Mouse (Mus musculus) cerebellum, postnatal 25 days (tissue): ENCODE results near the gene Ggta1.

Experiments used
- DNase-seq, 2 experiments: peaks; one replicate each; pipeline ENCODE4 v3.0.0; 2021; ENCODE audit warnings: mixed read lengths in 2 of 2

Ggta1 gene

DNA sequence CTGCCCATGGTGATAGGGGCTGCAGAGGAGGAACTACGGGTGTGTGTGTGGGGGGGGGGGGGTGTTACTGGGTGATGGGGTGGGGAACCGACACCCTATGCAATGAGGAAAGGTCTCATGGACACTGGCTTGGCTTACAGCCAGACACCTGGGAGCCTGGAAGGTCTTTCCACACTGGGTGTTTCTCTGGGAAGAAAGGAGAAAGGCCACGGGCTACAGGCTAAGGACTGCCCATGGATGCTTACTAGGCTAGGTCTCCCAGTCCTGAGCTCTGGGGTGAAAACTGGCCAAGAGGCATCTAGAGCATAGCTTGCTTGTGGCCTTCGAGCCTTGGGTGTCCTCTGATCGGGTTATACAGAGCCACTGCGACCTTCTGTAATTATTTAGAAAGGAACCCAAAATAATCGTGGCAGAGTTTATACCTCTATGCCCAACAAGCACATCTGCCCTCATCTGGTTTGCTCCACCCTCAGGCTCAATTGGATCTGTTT lies at the start of gene Ggta1:
Ggta1 (minus strand) TSS at position 441 of the 491 bp plus-strand sequence.
- no peak for DNase-seq

DNA sequence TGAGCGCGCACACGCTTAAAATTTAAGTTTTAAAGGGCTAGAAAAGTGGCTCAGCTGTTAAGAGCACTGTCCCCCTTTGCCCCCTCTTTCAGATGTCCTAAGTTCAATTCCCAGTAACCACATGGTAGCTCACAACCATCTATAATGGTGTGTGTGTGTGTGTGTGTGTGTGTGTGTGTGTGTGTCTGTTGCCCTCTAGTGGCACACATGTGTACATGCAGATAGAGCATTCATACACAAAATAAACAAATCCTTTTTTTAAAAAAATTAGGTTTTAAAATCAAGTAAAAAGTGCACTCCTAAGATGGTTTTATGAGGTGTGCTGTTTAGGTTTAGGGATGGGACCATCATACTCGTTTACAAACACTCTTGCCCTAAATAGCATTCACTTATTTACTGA lies 49.2 kb upstream of the Ggta1 start:
- DNase-seq, result no peak

DNA sequence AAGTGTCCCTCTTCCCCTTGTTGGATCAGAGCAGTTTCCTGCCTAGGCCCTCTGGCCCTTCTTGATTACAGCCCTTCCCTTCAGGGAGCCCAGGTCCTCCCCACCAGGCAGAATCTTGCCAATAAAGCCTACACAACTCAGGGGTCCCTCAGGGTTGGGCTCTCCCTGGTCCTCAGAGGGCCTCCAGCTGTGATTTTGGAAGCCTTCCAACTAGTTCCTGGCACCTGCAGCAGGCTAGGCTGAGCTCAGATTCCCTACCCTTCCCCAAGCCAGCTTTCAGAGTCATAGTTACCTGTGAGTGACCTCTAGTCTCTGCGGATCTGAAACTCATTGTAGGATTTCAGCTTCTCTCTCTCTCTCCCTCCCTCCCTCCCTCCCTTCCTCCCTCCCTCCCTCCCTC lies 47.9 kb upstream of the Ggta1 start:
- DNase-seq, result peak in 1 of 2 experiments; percentile 11

DNA sequence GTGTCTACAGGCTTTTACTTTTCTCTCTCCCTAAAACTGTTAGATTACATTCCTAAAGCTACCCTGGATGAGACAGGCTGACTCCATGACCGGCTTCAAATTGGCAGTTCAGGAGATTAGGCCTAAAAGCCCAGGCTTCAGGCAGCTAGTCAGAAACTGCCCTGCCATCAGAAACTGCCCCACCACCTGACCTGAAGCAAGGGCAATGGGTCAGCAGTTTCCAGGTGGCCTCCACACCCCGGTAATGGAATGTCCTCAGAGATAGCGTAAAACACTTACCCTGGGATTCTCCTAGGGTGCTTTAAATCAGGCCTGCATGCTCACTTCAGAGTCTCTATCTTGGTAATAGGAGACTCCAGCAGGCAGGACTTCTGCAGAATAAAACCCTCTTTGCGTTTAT lies 46.9 kb upstream of the Ggta1 start:
- DNase-seq, result no peak

DNA sequence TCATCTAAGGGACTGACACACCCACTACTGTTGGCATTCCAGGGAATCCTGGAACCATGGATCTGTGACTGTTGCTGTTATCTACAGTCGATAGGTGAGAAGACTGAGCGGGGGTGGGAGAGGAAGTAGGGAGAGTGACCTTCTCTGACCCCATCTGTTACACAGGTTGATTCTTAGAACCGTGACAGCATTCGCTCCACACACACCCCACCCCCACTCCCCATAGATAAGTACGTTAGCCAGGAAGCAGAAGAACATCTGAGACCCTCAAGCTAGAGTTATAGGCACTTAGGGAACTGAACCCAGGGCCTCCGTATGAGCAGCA lies 46.3 kb upstream of the Ggta1 start:
- no peak for DNase-seq

DNA sequence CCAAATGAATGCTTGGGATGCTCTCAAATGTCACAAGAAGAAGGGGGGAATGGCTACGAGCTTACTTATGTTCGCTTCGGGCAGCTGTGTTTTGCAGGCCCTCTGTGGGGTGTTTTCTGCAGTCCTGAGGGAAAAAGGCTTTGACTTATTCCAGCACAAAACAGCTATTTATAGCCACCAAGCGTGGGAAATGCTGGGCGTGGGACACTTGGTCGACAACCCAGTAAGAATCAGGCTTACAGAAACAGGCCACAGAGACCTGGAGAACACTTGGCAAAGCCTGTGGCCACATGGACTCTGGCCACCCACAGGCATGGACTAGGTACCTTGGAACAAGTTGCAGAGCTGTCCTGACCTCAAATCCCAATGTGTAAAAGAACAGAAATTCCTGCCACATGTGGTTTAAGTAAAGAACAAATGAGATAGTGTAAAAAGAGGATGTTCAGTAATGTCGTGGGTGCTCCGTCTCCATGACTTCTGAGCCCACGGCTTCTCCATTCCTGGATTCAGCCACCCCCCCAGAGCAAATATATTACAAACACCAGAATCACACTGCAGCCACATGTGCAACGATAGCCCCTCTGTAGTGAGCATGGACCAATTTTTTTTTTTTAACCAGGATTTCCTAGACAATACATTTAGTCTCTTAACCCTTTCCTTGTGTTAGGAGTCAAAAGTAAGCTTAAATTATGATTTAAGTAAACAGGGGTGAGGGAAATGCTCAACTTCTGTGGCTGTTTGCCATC lies 45.7 kb upstream of the Ggta1 start:
- DNase-seq, result peak; percentile 17 to 34

DNA sequence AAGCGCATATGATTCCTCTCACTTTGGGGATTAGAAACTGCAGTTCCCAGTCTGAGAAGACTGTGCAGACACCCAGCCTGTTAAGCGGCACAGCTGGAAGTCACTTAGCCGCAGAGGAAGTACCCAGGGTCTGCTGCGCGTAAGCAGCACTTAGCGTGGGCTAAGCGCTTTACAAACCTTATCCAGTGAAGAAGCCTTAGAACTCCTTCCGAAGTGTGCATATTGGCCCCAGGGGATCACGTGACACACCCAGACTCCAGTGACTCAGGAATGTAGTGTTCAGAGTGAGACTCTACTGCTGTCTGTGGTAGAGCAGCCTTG lies 44.1 kb upstream of the Ggta1 start:
- DNase-seq, result no peak

DNA sequence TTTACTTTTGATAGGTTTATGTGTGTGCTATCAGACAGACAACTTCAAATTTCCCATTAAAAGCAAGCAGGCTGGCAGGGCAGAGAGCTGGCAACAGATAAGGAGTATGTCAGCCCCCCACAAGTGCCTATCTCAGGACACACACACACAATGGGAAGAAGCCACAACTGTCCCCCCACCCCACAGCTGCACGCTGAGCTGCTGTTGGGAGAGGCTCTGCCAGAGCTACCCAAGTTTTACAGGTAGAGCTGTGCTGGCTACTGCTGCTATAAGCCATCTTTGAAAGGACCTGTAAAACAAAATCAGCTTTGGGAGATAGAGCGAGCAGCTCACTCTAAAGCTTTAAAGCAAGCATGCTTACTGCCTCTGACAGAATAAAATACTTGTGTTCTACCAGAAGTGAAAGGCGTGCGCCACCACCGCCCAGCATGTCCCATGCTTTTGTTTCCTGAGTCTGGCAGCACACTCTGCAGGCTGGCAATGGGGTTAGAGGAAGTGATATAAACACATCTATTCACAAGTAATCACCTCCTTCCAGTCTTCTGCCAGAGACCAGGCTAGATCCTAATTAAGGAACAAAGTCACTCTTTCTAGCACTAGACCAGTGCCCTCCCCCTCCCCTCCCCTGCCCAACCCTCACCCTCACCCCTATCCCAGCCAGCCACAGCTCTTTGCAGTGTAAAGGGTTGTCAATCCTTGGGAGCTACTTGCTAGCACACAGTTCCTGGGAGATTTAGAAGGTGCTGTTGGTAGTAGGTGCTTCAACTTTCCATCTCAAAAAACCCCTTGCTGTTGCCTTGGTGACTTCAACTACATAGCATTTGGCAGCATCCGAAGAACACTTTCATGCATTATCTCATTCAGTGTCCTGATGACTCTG lies 43.5 kb upstream of the Ggta1 start:
- DNase-seq, result no peak

DNA sequence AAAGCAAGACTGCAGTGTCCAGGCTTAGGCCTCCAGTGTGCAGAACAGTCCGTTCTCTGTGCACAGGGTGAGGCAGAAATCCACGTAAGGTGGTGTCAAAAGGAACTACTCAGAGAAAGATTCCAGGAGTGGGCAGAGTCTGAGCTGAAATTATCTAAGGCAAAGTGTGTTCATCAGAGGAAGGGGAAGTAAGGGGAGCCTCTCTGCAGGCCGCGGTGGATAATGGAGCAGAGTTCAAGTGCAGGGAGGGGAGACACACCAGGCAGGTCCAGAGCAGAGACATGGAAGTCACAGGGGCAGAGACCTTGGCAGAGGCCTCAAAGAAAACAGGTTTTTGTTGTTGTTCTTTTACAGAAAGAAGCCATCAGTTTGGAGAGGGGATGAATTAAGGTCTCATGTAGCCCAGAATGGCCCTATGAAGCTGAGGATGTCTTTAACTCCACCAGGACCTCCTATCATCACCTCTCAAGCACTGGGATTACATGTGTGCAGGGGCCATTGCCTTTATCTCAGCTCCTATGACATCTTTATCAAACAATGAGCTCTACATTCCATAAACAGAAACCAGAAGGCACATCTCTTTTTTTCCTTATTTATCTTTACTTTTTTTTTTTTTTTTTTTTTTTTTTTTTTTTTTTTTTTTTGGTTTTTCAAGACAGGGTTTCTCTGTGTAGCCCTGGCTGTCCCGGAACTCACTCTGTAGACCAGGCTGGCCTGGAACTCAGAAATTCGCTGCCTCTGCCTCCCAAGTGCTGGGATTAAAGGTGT lies 42.7 kb upstream of the Ggta1 start:
- no peak for DNase-seq

DNA sequence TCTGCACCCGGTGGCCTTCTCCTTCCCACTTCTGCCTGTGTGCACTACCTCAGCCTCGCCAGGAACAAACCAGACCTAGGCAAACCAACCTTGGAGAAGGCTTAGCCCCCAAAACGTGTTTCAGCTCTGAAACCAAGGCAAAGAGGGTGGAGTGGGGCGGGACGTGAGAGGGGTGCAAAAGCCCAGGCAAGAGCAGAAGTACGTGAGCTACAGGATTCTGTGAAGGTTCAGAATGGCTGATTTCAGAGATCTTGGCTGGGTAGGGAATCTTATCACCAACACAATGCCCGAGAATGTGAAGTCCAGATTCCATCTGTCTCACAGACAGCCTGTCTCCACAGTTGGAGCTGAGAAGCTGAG lies 41.4 kb upstream of the Ggta1 start:
- DNase-seq, result no peak

DNA sequence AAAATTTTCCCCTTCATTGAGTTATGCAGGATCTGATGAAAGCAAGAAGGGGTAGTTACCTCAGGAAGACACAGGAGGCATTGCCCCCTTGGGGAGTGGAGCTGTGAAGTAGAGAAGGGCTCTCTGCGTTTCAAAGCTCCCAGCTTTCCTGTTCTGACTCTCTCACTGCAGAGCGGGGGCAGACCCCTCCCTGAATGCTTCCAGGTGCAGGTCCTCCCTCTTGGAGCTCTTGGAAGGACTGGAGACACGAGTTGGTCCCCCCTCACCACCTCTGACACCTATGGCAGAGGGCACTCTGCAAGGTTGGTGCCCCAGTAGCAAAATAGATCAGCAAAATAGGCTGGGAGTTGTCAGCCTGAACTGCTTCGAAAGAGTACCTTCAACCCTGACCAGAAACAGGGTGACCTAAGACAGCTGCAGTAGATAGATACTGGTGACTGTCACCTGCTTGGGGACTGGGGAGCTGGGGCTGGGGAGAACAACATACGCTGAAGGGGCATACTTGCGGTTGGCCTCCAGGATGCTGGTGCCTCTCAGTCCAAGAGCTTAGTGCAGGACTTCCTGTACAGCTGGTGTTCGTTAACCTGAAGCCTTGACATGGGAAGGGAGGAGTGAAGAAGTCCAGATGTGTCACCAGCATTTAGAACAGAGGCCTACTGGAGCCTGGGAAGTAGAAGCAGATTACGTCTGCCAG lies 40.8 kb upstream of the Ggta1 start:
- DNase-seq, result no peak

DNA sequence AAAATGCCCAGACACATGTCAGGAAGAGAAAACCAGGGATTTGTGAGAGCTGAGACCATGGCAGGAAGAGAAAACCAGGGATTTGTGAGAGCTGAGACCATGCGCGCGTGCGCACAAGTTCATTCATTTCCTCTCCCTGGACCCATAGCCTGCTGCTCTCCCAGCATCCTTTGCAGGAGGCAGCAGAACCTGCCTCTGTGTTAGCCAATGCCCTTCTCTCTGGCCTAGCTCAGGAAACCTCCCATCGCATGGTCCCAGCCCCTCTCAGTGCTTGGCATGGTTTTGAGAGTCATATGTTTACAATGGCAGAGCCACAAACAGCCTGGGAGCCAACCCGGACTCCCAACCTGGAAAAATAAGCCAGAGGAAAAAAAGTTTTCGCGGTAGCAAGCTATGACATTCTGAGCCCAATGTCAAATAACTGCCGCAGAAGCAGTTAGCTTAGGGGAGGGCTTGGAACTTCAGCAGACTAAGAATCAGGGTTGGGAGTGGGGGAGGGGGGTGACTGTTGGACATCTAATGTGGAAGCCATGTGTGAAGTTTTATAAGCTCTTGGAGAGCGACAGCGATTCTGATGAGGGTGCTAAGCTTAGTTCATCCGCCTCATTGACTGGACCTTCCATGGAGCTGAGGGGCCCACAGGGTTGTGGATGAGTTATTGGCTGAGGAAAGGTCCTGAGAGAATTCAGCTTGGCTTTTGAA lies 40.1 kb upstream of the Ggta1 start:
- no peak for DNase-seq

DNA sequence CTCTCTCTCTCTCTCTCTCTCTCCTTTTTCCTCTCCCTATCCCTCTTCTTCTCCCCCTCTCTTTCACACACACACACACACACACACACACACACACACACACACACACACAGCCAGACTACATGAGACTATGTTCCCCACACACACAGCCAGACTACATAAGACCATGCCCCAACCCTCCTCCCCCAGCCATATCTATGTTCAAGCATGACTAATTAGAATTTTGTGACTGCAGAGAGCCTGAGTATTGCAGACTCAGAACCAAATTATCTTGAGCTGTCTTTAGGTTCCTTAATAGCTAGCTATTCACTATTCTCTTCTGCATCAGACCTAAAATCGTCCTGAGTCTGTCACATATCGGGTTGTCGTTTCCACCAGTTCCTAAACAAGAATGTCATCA lies 39.5 kb upstream of the Ggta1 start:
- no peak for DNase-seq

DNA sequence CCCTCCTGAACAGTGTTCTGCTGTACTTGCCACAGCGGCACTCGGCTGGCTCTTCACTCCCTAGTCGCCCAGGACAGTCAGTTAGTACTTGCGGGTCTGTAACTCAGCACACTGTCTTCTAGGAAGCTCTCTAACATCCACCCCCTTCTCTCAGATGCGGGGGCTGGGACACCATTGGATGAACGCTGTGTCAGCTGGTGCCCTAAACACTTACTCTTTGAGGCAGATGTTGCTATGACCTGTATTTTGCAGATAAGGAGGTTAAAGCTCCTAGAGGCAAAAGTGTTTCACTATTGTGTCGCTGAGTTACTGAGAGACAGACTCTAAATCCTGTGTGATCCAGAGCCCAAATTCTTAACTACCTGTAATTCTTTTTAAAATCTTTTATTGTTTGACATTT lies 36.4 kb upstream of the Ggta1 start:
- DNase-seq, result no peak

DNA sequence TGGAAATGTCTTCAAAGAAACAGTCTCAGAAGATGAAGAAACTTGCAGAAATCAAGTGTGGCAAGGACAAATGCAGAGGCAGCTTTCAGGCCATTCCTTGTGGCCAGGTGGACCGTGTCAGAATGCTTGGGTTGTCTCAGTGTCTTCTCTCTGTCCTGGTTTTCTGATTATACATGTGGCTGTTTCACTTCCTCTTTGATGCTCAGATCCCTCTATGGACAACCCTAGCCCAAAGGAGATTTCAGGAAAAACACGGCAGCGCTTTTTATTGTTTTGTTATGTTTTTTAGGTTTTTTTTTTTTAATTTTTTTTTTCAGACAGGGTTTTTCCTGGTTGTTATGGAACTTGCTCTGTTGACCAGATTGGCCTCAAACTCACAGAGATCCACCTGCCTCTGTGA lies 35.9 kb upstream of the Ggta1 start:
- DNase-seq, result no peak

DNA sequence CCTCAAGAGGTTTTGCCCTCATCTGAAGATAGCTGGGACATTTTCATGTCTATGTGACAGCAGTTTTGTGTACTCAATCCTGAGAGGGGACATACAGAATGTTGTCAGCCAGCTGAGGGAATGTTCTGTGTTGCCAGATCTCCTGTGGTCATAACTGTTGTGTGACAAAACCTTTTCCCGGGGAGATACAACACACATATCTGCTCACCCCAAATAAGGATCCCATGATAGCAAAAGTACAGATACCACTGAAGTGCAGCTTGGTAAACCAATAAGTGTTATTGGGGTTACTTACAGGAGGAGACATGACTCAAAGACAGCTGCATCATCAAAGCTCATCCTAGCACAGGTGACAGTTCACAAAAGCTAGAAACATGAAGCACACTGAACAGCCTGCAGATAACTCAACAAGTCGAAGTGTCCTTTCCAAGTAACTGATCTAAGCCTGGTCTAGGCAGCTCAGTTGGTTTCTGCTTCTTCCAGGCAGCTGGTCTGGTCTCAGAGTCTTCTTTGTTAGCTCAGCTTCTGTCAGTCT lies 34.7 kb upstream of the Ggta1 start:
- DNase-seq, result no peak

DNA sequence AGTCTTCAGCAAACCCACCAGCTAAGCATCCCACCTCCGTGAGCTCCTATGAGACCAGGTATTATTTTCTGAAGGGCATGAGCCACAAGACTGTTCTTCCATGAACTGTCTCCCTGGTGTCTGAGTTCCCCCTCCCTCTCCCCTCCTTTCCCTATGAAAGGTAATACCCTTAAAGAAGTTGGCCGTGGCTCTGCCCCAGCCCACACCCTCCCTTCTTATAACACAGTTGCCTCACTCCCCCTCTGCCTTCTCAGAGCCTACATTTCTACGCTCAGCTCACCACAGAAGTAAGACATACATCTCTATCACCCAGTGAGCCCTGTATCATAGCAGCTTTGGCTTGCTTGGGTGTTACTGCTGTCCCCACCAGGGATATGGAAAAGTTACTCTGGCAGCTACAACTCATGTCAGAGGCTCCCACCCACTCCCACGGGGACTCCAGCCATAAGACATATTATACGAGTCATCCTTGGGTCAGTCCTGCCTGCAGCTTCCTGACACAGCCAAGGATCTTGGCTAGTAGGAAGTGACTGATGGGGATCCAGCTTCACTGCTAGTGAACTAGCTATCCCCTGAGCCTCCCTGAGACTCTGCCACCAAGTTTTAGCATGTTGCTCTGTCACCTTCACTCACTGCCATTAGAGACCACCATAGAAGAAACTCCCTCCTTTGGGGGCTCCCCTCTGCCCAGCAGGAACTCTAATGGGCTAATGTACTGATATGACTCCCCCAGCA lies 33.4 kb upstream of the Ggta1 start:
- no peak for DNase-seq

DNA sequence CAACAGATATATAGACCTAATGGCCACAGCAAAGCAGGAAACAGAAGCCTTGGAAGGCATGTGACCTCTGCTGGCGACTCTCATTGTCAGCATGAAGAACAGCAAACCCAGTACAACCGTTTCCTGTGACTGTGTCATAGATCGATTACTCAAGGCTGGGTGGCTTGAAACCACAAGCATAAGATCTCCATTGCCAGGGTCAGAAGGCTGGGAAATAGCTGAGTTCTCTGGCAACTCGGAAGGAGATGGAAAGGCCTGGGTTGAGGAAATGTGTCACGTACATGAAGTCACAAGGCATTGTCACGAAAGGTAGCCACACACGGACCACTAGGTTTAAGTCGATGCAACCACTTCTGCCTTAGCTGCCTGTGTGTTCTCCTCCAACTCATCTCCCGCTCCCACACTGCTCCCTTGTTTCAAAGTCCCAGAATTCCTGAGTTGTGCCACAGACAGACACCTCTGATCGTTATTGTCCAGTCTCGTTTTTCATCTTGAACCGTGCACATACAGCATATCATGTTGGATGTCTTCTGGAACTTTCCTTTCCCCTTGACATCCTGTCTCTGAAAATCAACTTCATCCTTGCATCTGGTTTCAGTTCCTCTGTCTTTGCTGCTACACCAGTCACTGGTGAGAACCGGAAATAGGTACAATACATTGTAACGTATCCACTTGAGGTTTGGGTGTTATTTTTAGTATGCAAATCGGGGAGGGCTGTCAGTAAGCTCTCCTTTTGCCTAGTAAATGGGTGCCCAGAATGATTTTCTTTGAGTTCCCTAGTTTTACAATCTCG lies 32.7 kb upstream of the Ggta1 start:
- DNase-seq, result no peak

DNA sequence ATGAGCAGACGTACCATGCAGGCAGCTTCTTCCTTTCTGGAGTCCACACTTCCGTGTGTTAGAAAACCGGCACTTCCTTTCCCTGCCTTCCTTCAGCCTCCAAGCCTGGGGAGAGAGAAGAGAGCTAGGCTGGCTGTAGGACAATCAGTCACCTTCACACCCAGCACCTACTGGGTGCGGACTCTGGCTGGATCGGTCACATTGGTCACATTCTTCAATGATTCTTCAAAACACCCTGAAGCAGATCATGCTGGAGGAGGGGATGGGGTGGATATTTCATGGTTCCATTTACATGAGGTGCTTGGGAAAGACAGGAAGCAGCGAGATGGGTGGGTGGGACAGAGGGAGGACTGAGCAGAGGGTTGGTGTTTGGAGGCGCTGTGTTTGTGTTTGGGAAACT lies 30.5 kb upstream of the Ggta1 start:
- no peak for DNase-seq

DNA sequence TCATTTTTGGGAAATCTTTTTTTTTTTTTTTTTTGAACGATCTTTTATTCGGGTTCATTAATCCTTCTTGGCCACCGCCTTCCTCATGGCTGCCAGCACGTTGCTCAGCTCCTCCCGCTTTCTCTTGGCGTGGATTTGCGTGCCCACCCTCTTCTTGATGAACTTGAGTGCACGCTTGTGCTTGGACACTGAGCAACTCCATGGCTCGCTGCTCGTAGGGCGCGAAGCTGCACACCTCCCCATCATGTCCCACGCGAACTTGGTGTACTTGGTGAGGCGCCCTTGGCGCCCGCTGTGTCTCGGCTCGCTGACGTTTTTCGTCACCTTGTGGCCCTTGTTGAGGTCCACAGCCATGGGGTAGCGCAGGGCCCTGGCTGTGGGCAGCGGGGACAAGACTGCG lies 28.1 kb upstream of the Ggta1 start:
- DNase-seq, result no peak
